Mouse (Mus musculus) liver, adult 2 months (tissue): ENCODE results near the gene Csad. TPM values are rescaled to one million over a fixed set of nuclear protein-coding genes. Genes with fewer than 3 reads are reported as not detected.

Source experiments
- DNase-seq: peaks from one replicate; pipeline ENCODE4 v3.0.0-alpha.2; 2011; ENCODE audit warnings: low read depth, low spot score; ENCODE audit errors: extremely low read depth
- H3K27ac ChIP-seq: fragments of 200-500 bp; replicated peaks from 2 replicates; pipeline ENCODE4 v1.5.1; 2012; ENCODE audit warnings: low read depth, mild to moderate bottlenecking, control low read depth, inconsistent platforms, low read length; ENCODE audit not compliant: insufficient read depth
- H3K27me3 ChIP-seq: fragments of 200-500 bp; 2 replicates; pipeline ENCODE4 v1.6.1; 2012; ENCODE audit warnings: mild to moderate bottlenecking, moderate library complexity, low read length, inconsistent platforms; ENCODE audit not compliant: control insufficient read depth, insufficient read depth
- H3K36me3 ChIP-seq: fragments of 200-500 bp; 2 replicates; pipeline ENCODE4 v1.6.1; 2012; ENCODE audit warnings: low read length, inconsistent platforms; ENCODE audit not compliant: control insufficient read depth, insufficient read depth
- H3K4me1 ChIP-seq: fragments of 200-500 bp; 2 replicates; pipeline ENCODE4 v1.6.1; 2011; ENCODE audit warnings: low read length; ENCODE audit not compliant: control insufficient read depth, insufficient read depth
- H3K4me3 ChIP-seq: fragments of 200-500 bp; 2 replicates; pipeline ENCODE4 v1.5.1; 2011; ENCODE audit warnings: low read depth, mild to moderate bottlenecking, control low read depth, low read length, moderate library complexity; ENCODE audit not compliant: insufficient read depth
- H3K79me2 ChIP-seq: fragments of 200-500 bp; 2 replicates; pipeline ENCODE4 v1.6.1; 2012; ENCODE audit warnings: inconsistent platforms, mild to moderate bottlenecking, low read length, moderate library complexity; ENCODE audit not compliant: control insufficient read depth, insufficient read depth
- H3K9ac ChIP-seq: fragments of 200-500 bp; 2 replicates; pipeline ENCODE4 v1.6.1; 2012; ENCODE audit warnings: low read depth, mild to moderate bottlenecking, control low read depth, inconsistent platforms, low read length
- CTCF ChIP-seq: fragments of 200-500 bp; IDR thresholded peaks from 2 replicates; pipeline ENCODE4 v1.5.1; 2011; ENCODE audit warnings: low read depth, low read length, control low read depth
- POLR2A ChIP-seq: fragments of 200-500 bp; IDR thresholded peaks from 2 replicates; pipeline ENCODE4 v1.6.1; 2011; ENCODE audit warnings: low read length, control low read depth; ENCODE audit not compliant: insufficient read depth; ENCODE audit errors: extremely low read depth
- WGBS: fragments of 180-500 bp; shearing (Covaris S2); methylation state at CpG from one replicate; pipeline ENCODE4 v1.1.7; 2018; 5-methylcytosine and 5-hydroxymethylcytosine counted together
- polyA plus RNA-seq: library from polyadenylated mRNA; depleted of rRNA; stranded (reverse); fragments of >200 nt; gene quantifications from 2 replicates; pipeline ENCODE4 v1.2.3, GENCODE M21; 2012
- total RNA-seq: library from RNA; depleted of rRNA; stranded (reverse); fragments of >200 nt; gene quantifications from 2 replicates; pipeline ENCODE4 v1.2.3, GENCODE M21; 2014

Gene Csad
- total and polyA plus RNA-seq, 2 experiments, result 47.6 to 123 TPM

DNA sequence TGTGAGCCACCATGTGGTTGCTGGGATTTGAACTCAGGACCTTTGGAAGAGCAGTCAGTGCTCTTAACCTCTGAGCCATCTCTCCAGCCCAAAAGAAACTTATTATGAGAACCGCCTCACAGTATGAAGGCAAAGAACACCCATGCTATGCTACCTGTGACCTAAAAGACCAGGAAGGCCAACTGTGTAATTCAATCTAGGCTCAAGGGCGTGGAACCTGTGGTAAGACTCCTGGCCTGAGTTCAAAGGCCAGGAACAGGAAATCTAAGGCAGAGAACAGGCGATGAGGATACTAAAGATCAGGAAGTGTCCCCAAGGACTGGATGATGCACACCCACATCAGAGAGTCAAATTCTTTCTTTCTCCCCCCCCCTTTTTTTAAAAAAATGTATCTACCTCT, 30.9 kb downstream of the Csad start:
- TF ChIP-seq CTCF (no peak), POLR2A (no peak)
- Histone ChIP-seq H3K27ac (no peak overlapping the region), H3K79me2 (no peaks in the 10 kb centered on the region), H3K4me1 (peaks cover 13% of the 10 kb centered on the region), H3K9ac (no peak overlapping the region), H3K4me3 (no peak overlapping the region), H3K36me3 (peaks cover 10% of the 10 kb centered on the region; the same call in 1 of the 2 replicates), H3K27me3 (no peaks in the 10 kb centered on the region)
- 59% methylated on average over 3 of the region's 3 CpGs for WGBS
- peak; percentile 64 for DNase-seq

DNA sequence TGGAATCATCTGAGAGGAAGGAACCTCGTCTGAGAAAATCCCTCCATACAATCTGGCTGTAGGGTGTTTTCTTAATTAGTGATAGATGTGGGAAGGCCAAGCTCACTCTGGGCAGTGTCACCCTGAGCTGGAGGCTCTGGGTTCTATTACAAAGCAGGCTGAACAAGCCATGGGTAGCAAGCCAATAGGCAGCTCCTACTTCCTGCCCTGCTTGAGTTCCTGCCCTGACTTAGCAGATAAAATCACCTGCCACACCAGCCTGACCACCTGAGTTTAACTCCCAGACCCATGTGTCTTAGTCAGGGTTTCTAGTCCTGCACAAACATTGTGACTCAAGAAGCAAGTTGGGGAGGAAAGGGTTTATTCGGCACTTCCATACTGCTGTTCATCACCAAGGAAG, 35.5 kb downstream of the Csad start:
- Histone ChIP-seq H3K4me1 (no peaks in the 10 kb centered on the region; the same call in 1 of the 2 replicates), H3K4me3 (no peak overlapping the region), H3K27me3 (no peaks in the 10 kb centered on the region), H3K36me3 (no peaks in the 10 kb centered on the region), H3K27ac (no peak overlapping the region), H3K79me2 (no peaks in the 10 kb centered on the region), H3K9ac (no peak overlapping the region)
- 72% methylated on average over 2 of the region's 2 CpGs for whole genome bisulfite sequencing
- no peak for DNase-seq
- TF ChIP-seq POLR2A, result no peak
- no peak for TF ChIP-seq CTCF

DNA sequence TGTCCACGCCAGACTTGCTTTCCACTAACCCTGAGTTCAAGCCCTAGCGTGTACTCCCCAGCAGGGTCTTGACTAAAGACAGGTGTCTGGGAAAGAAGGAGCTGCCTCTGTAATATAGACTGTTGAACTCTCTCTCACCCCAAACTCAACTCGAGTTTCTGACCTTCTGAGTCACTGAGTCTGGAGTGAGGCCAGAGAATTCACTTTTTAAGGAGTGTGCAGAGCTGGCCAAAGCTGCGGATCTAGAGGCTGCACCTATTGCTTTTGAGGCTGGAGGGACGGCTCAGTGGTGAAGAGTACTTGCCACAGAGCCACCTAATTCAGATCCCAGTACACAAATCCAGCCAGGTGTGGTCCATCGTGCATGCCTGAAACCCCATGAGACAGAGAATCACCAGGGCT, 36.9 kb downstream of the Csad start:
- no peak for DNase-seq
- TF ChIP-seq POLR2A (no peak), CTCF (no peak)
- no peak overlapping the region for H3K9ac ChIP-seq
- H3K27me3 ChIP-seq, result no peaks in the 10 kb centered on the region
- no peaks in the 10 kb centered on the region for H3K79me2 ChIP-seq
- H3K36me3 ChIP-seq, result no peaks in the 10 kb centered on the region
- no peak overlapping the region for H3K27ac ChIP-seq
- H3K4me3 ChIP-seq, result no peak overlapping the region
- H3K4me1 ChIP-seq, result no peaks in the 10 kb centered on the region; the same call in 1 of the 2 replicates
- WGBS, result 55% methylated on average over 6 of the region's 6 CpGs

DNA sequence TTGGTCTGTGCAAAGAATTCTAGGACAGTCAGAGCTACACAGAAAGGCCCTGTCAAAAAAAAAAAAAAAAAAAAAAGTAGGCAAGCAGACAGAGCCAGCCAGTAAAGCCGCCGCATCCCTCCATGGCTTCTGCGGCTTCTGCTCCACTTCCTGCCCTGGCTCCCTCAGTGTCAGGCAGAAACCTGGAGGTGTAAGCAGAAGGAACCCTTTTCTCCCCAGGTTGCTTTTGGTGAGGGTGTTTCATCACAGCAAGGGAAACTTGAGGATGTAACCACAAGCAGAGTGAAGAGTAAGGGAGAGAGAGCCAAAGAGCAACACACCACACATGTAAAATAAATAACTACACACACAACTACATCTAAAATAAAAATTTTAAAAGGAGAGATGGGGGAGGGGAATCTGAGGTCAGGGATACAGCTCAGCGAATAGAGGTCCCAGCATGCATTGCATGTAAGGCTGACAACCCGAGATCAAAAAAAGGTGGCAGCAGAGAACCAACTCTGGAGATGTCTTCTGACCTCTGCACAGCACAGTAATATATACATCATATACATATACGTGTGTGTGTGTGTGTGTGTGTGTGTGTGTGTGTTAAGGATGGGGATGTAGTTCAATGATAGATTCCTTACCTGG, 38.9 kb downstream of the Csad start:
- TF ChIP-seq CTCF (no peak), POLR2A (no peak)
- Histone ChIP-seq H3K36me3 (no peaks in the 10 kb centered on the region; the same call in 1 of the 2 replicates), H3K27me3 (no peaks in the 10 kb centered on the region), H3K9ac (no peak overlapping the region), H3K4me3 (no peak overlapping the region), H3K4me1 (no peaks in the 10 kb centered on the region), H3K27ac (no peak overlapping the region), H3K79me2 (no peaks in the 10 kb centered on the region)
- 69% methylated on average over 6 of the region's 6 CpGs for WGBS
- no peak for DNase-seq

DNA sequence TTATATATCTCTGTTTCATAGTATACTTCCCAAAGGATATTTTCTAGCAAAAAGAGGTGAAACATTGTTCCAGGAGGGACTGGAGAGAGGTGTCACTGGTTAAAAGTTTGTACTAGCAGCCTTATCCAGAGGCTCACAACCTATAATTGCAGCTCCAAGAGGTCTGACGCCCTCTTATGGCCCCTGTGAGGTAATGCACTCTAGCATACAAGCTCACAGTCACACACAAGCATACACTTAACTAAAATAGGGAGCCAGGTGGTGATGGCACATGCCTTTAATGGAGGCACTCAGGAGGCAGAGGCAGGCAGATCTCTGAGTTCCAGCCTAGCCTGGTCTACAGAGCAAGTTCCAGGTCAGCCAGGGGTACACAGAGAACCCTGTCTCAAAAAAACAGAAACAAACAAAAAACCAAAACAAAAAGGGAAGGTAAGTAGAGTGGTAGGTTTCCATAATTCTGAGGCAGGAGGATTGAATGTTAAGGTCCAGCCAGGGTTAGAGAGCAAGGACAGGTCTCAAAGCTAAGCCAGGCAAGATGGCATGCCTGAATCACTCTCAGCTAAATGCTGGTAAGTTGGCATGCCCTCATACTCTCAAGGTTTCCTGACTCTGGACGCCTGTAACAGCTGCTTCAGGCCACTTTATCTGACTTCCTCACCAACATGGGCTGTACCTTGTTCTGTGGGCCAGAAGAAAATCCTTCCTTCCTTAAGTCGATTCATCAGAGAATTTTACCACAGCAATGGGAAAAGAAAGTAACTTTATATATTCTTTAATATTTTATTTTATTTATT, 40.4 kb downstream of the Csad start:
- Histone ChIP-seq H3K4me1 (no peaks in the 10 kb centered on the region), H3K27ac (no peak overlapping the region), H3K79me2 (no peaks in the 10 kb centered on the region), H3K9ac (no peak overlapping the region), H3K4me3 (no peak overlapping the region), H3K27me3 (no peaks in the 10 kb centered on the region), H3K36me3 (peaks cover 5% of the 10 kb centered on the region; the same call in 1 of the 2 replicates)
- DNase-seq, result no peak
- TF ChIP-seq POLR2A (no peak), CTCF (no peak; the same call in 1 of the 2 replicates)
- WGBS, result 69% methylated on average over 3 of the region's 3 CpGs
